Mouse (Mus musculus): ENCODE data around the gene Arl10. TPM values are rescaled to one million over a fixed set of nuclear protein-coding genes. Genes with fewer than 3 reads are reported as not detected.

The Arl10 gene
- polyA plus RNA-seq, 2 experiments, result 22.1 to 33.4 TPM

DNA sequence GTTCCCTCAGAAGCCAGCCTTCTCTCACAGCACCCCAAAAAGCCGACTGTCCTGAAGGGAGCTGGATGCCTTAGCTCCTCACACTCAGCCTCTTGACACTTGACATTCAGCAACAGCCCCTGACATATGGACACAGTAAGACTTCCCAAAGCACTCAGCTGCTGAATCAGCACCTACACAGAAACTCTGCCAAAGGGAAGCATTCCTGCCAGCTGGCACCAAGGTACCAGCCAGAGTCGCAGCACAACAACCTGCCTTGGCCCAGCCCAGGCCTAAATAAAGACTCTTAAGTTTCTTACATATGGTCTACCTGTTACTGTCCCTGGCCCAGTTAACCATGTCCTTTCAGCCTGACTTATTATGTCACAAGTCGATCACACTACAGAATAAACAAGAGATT lies 18.0 kb upstream of the Arl10 start:
- peaks cover 91% of the 10 kb centered on the region for H3K36me3 ChIP-seq (ENCODE audit: control insufficient read depth, insufficient read depth, low read length)
- no peak overlapping the region for H3K9ac ChIP-seq (ENCODE audit: low read depth, low read length, severe bottlenecking)
- no peak overlapping the region for H3K4me2 ChIP-seq (replicated peaks; ENCODE audit: low read depth, low read length, severe bottlenecking)
- ATAC-seq (ENCODE audit: low FRiP score, low read depth), result no peak
- no peaks in the 10 kb centered on the region for H3K9me3 ChIP-seq (ENCODE audit: control insufficient read depth, low read length)
- no peak overlapping the region for H3K27ac ChIP-seq (replicated peaks; ENCODE audit: low read depth, low read length)
- H3K4me1 ChIP-seq (ENCODE audit: control insufficient read depth, insufficient read depth, low read length), result no peaks in the 10 kb centered on the region
- no peak overlapping the region for H3K4me3 ChIP-seq (replicated peaks; ENCODE audit: low read length)
- no peak for DNase-seq (ENCODE audit: low spot score)
- TF ChIP-seq POLR2A (IDR thresholded peaks at IDR 0.05; ENCODE audit: borderline replicate concordance, extremely low read depth, insufficient read depth, insufficient read length), result no peak
- no peaks in the 10 kb centered on the region for H3K27me3 ChIP-seq (ENCODE audit: control insufficient read depth, insufficient read depth, low read length)
- 89% methylated on average over 3 of the region's 3 CpGs for WGBS

DNA sequence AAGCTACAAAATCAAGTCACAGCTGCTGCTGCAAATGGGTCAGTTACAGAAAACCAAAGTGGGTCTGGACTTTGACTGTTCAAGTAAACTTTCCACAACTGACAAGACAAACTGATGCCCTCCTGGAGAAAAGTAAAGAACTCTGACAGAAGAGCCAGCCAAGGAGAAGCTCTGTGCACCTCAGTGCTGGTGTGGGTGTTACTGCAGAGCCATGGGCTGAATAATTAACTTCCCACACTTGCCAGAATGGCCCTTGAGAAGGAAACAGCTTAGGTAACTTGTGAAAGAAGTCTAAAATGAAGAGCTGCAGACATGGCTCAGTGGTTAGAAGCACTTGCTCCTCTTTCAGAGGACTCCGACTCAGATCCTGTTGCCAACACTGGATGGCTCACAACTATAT lies 17.2 kb upstream of the Arl10 start:
- Histone ChIP-seq H3K4me2 (replicated peaks; ENCODE audit: low read depth, low read length, severe bottlenecking) (no peak overlapping the region), H3K36me3 (ENCODE audit: control insufficient read depth, insufficient read depth, low read length) (peaks cover 91% of the 10 kb centered on the region), H3K4me3 (replicated peaks; ENCODE audit: low read length) (no peak overlapping the region), H3K9ac (ENCODE audit: low read depth, low read length, severe bottlenecking) (no peak overlapping the region), H3K4me1 (ENCODE audit: control insufficient read depth, insufficient read depth, low read length) (no peaks in the 10 kb centered on the region), H3K9me3 (ENCODE audit: control insufficient read depth, low read length) (no peaks in the 10 kb centered on the region), H3K27me3 (ENCODE audit: control insufficient read depth, insufficient read depth, low read length) (no peaks in the 10 kb centered on the region), H3K27ac (replicated peaks; ENCODE audit: low read depth, low read length) (no peak overlapping the region)
- no peak for ATAC-seq (ENCODE audit: low FRiP score, low read depth)
- no peak for DNase-seq (ENCODE audit: low spot score)
- WGBS, result 95% methylated on average over 1 of the region's 1 CpGs
- TF ChIP-seq POLR2A (IDR thresholded peaks at IDR 0.05; ENCODE audit: borderline replicate concordance, extremely low read depth, insufficient read depth, insufficient read length), result no peak

DNA sequence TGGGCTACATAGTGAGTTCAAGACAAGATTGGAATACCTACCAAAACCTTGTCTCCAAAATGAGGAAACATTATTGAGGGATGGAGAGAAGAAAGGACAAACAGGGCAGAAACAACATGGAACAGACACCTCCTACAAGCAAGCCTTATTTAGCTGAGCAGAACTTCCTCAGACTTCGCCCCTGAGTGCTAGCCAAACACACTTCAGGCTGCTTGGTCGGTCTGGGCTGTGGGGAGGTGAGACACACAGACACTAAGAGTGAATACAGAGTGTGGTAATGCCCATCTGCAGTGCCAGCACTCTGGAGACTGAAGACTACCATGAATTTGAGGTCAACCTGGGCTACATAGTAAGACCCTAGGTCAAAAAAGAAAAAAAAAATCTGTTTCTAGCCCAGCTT lies 15.2 kb upstream of the Arl10 start:
- ATAC-seq (ENCODE audit: low FRiP score, low read depth), result no peak

DNA sequence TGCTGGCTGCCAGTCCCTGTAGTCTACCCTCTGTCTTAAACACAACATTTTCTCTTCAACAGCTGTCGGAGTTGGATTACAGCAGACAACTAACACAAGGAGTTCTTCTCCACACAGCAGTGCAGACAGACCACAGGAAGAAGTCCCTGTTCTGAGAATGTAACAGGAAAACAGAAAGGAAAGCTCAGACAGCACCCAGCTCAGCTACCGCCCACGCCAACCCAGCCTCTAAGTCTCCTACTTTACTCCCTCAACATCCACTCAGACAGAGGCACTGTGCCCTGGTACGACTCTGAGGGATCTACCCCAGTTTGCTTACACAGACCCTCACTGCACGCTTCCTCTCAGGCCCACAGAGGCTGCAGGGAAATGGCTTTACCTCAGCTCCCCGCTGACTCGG lies 14.2 kb upstream of the Arl10 start:
- Histone ChIP-seq H3K27ac (replicated peaks; ENCODE audit: low read depth, low read length) (no peak overlapping the region), H3K36me3 (ENCODE audit: control insufficient read depth, insufficient read depth, low read length) (peaks cover 76% of the 10 kb centered on the region)
- ATAC-seq (ENCODE audit: low FRiP score, low read depth), result no peak

More for the DNA sequence above, 15.2 kb upstream of the Arl10 start:
- TF ChIP-seq POLR2A (IDR thresholded peaks at IDR 0.05; ENCODE audit: borderline replicate concordance, extremely low read depth, insufficient read depth, insufficient read length), result no peak
- no peak overlapping the region for H3K4me3 ChIP-seq (replicated peaks; ENCODE audit: low read length)
- no peak overlapping the region for H3K4me2 ChIP-seq (replicated peaks; ENCODE audit: low read depth, low read length, severe bottlenecking)
- no peak for DNase-seq (ENCODE audit: low spot score)
- H3K27ac ChIP-seq (replicated peaks; ENCODE audit: low read depth, low read length), result no peak overlapping the region
- 86% methylated on average over 2 of the region's 2 CpGs for WGBS
- peaks cover 80% of the 10 kb centered on the region for H3K36me3 ChIP-seq (ENCODE audit: control insufficient read depth, insufficient read depth, low read length)
- no peak overlapping the region for H3K9ac ChIP-seq (ENCODE audit: low read depth, low read length, severe bottlenecking)
- H3K4me1 ChIP-seq (ENCODE audit: control insufficient read depth, insufficient read depth, low read length), result peaks cover 6% of the 10 kb centered on the region; the same call in 1 of the 2 replicates
- H3K9me3 ChIP-seq (ENCODE audit: control insufficient read depth, low read length), result no peaks in the 10 kb centered on the region
- H3K27me3 ChIP-seq (ENCODE audit: control insufficient read depth, insufficient read depth, low read length), result no peaks in the 10 kb centered on the region

DNA sequence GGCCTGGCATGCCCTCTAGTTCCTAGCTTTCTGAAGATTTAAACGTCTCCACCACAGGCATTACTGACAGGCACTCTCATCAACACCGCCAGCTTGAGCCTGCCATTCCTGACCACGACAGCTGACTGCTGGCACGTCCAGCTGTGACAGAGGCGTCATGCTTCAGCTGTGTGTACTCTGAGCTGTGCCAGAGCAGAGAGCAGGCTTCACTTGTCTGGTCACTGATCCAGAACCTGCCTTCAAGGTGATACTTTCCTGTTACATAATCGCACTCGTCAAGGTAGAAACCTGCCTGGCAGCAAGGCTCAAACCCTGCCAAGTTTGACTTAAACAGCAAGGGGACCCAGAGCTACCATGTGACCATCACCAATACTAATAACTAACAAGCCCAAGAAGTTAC lies 12.3 kb upstream of the Arl10 start:
- Histone ChIP-seq H3K4me3 (replicated peaks; ENCODE audit: low read length) (no peak overlapping the region), H3K27me3 (ENCODE audit: control insufficient read depth, insufficient read depth, low read length) (no peaks in the 10 kb centered on the region), H3K9ac (ENCODE audit: low read depth, low read length, severe bottlenecking) (no peak overlapping the region), H3K4me1 (ENCODE audit: control insufficient read depth, insufficient read depth, low read length) (peaks cover 9% of the 10 kb centered on the region; the same call in 1 of the 2 replicates), H3K9me3 (ENCODE audit: control insufficient read depth, low read length) (no peaks in the 10 kb centered on the region), H3K36me3 (ENCODE audit: control insufficient read depth, insufficient read depth, low read length) (peaks cover 56% of the 10 kb centered on the region), H3K27ac (replicated peaks; ENCODE audit: low read depth, low read length) (no peak overlapping the region), H3K4me2 (replicated peaks; ENCODE audit: low read depth, low read length, severe bottlenecking) (no peak overlapping the region)
- no peak for TF ChIP-seq POLR2A (IDR thresholded peaks at IDR 0.05; ENCODE audit: borderline replicate concordance, extremely low read depth, insufficient read depth, insufficient read length)
- DNase-seq (ENCODE audit: low spot score), result no peak
- no peak for ATAC-seq (ENCODE audit: low FRiP score, low read depth)
- WGBS, result 86% methylated on average over 7 of the region's 7 CpGs

More for the DNA sequence above, 14.2 kb upstream of the Arl10 start:
- H3K4me3 ChIP-seq (replicated peaks; ENCODE audit: low read length), result no peak overlapping the region
- H3K27me3 ChIP-seq (ENCODE audit: control insufficient read depth, insufficient read depth, low read length), result no peaks in the 10 kb centered on the region
- H3K4me2 ChIP-seq (replicated peaks; ENCODE audit: low read depth, low read length, severe bottlenecking), result no peak overlapping the region
- DNase-seq (ENCODE audit: low spot score), result no peak
- TF ChIP-seq POLR2A (IDR thresholded peaks at IDR 0.05; ENCODE audit: borderline replicate concordance, extremely low read depth, insufficient read depth, insufficient read length), result no peak
- no peaks in the 10 kb centered on the region for H3K9me3 ChIP-seq (ENCODE audit: control insufficient read depth, low read length)
- 96% methylated on average over 7 of the region's 7 CpGs for WGBS
- peaks cover 9% of the 10 kb centered on the region; the same call in 1 of the 2 replicates for H3K4me1 ChIP-seq (ENCODE audit: control insufficient read depth, insufficient read depth, low read length)
- no peak overlapping the region for H3K9ac ChIP-seq (ENCODE audit: low read depth, low read length, severe bottlenecking)
